Mouse (Mus musculus) kidney, adult 2 months (tissue): ENCODE results near the gene Trabd2b.

Experiments used
- CTCF ChIP-seq: fragments of 200-500 bp; conservative IDR thresholded peaks from 2 replicates; pipeline ENCODE4 v1.5.1; 2011; ENCODE audit warnings: low read depth, mild to moderate bottlenecking, control low read depth, low read length, moderate library complexity, mixed read lengths; ENCODE audit not compliant: insufficient read depth, insufficient read length
- POLR2A ChIP-seq: fragments of 200-500 bp; IDR thresholded peaks from one replicate; pipeline ENCODE4 v1.6.1; 2011; ENCODE audit warnings: low read depth, low read length, control low read depth

- TF ChIP-seq CTCF = no peak
- no peak for TF ChIP-seq POLR2A
Observed at GRCm38 (mm10) chr4:114476316-114476715, 69.8 kb downstream of the Trabd2b start.
